Mouse (Mus musculus): Measurements from ENCODE around the gene March7.

Gene March7

GRCm38 (mm10) chr2:60209703-60210651, at the start of gene March7, which contains the start of gene Baz2b:
Gene March7 (plus strand): TSS chr2:60209887.
Gene Baz2b (minus strand): TSS chr2:60209839.
- DNase-seq: peak; percentile 93

DNA sequence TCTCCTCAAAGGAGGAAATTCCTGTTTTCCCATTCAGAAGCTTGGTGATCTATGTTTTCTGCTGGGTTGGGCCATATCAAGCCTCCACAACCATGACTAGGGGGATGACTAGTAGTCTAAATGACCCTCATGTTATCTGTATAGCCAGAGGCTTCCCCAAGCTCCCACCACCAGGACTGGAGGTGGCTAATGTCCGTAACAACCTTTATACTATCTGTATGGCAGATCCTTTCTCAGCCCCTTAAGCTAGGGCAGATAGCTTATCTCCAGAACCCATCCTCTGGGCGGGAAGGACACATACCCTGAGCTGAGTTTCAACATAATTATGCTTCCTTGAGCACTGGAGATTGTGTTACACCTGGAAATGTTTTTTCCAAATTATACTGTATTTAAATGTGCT, 45.9 kb upstream of the March7 start:
- peak; percentile 61 for DNase-seq

GRCm38 (mm10) chr2:60165679-60166078, 44.0 kb upstream of the March7 start:
- DNase-seq: no peak

DNA sequence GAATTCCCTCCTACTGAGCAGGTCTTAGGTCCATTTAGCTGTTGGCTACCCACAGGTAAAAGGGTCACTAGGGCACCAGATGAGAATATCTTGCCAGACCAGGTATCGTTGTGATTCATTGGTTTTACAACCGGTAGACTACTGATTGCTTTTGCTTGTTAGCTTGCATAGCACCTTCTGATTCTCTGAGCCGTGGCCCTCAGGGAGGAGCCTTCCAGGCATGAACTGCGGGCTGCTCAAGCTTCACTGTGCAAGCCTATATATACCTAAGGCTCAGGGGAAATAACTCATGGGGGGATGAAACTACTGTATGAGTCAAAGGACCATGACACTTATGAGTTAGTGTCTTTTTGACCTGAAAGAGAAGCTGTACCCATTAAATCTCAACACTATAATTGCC, 42.8 kb upstream of the March7 start:
- no peak for DNase-seq

DNA sequence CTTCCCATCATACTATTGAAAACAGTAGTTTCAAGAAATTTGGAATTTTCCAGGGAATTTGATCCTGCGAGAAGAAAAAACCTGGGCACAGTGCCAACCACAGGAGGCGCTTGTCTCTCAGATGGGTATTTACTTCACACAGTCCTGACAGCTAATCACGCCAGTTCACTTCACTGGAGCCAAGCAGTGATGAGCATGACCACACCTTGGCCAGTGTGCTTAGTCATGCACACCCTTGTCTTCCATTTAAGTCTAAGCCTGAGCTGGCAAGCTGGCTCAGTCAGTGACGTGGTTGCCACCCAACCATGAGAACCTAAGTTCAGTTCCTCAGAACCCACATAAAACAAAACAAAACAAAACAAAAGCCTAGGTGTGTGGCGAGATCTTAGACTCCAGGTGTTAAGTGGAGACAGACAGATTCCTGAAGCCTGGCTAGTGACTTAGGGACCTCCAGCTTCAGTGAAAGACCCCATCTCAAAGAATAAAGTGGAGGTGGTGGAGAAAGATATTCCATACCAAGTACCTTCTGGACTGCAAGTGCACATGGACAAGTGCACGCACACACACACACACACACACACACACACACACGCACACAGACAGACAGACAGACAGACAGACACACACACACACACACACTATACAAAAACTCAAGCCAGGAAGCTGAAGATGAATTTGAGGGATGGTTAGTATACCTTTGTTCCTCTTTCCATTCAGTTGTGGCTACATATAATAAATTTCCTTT, 37.7 kb upstream of the March7 start:
- DNase-seq: peak; percentile 7

DNA sequence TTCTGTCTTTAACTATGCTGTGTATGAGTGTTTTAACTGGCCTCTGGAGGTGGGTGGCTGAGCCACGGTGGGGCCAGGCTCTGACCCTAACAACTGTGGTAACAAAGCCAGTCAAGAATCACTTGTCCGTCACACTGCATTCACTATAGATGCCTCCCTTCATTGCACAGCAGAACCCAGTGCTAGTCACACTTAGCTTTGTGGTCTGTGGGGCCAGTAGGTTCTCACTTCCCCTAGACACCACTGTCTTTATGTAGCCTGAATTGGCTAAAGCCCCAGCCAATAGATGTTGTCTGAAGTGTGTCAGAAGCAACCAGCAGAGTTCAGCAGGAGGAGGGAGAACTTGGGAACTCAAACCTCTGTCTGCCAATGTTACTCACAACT, 37.2 kb upstream of the March7 start:
- DNase-seq: no peak

DNA sequence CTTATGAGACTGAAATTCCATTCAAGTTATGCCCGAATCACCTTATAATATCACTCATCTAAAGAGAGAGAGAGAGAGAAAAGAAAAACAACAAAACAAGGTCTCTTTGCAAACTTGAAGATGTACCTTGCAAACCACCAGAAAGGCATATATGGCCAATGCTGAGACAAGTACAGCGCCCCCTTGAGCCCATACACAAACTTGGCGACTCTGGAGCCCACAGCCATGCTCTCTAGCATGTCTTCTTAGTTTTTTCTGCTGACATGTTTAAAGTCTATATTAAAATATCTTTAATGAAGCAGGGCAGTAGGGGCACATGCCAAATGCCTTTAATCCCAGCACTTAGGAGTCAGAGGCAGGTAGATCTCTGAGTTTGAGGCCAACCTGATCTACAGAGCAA, 36.5 kb upstream of the March7 start:
- peak; percentile 26 for DNase-seq

DNA sequence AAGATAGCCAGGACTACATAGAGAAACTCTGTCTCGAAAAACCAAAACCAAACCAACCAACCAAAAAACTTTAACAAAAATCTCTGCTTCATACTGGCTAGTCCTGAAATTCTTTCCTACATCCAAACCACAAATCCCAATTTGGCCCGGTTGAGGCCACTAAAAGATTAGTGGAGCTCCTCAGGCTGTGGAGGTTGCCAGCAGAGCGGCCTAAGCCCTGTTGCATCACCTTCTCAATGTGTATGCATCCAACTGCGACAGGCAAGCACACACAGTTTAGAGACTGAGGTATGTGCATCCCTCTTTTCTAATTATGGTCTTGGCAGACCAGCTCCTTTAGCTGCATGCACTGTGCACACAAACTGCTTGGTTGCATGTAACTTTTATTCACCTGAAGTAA, 36.1 kb upstream of the March7 start:
- no peak for DNase-seq

DNA sequence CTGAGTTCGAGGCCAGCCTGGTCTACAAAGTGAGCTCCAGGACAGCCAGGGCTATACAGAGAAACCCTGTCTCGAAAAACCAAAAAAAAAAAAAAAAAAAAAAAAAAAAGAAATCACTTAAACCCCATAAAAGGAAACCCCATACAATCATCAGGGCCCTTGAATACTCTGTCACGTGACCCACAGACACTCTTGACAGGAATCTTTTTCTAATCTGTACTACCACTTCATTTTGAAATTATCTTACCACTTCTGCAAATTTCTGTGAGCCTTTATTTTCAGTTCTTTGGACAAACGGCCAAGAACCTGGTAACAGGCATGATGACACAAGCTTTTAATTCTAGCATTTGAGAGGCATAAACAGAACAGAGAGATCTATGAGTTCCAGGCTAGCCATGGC, 34.6 kb upstream of the March7 start:
- no peak for DNase-seq

DNA sequence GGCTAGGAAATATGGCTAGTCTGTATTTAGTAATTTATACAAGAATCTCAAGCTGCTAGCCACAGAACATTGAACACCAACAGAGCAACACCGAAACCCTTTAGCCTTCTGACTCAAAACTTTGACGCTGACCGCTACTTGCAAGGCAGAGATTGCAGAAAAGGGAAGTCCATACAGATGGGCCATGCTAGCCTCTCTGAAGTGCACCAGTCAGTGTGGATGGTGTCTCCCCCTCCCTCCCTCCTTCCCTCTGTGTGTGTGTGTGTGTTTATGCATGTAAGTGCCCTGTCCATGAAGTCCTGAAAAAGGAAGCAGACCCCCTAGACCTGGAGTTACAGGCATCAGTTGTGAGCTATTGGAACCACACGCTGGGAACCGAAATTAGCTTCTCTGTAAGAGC, 33.6 kb upstream of the March7 start:
- no peak for DNase-seq

DNA sequence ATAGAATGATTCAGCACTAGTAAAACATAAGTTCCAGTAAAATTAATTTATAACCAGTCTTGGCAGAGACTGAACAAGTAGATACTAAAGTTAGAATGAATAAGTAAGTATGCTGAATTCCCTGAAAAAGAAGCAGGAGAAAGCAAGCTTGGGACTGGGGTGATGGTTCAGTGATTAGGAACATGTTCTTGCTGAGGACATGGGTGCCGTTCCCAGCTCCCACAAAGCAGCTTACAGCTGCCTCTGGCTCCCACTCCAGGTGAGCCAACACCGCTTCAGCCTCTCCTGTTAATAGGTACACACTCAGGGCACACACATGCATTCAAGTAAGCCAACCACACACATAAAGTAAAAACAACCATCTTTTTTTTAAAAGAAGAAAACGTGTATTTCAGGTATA, 32.2 kb upstream of the March7 start:
- DNase-seq: no peak

DNA sequence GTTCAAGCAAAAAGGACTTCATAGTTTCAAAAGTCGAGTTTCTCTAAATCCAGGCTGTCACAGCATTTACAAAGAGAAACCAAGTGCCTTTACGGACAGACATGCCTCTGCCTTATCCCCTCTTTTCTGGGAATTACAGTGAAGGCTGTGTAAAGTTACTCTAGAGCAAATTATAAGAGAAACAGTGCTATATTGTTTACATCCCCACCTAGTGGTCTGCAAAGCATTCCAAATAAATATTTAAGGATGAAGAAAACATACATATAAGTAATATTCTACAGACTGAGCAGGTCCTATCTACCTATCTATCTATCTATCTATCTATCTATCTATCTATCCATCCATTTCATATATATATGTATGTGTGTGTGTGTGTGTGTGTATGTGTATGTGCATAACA, 28.0 kb upstream of the March7 start:
- no peak for DNase-seq

DNA sequence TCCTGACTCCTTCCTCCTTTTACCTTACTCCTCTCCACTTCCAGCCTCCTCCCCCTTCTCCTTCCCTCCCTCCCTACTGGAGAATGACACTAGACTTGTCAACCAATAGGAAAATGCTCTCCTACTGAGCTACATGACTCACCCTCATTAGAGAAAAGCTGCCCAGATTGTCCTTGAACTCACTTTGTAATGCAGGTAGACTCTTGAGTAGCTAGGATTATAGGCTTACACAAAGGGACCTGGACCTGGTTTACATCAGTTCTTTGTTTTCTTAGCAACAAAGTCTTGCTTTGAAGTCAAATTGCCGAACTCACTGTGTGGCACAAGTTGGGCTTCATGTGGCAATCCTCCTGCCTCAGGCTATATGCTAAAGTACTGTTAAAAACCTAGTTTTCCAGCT, 12.8 kb upstream of the March7 start:
- DNase-seq: no peak

GRCm38 (mm10) chr2:60200051-60200562, 9.6 kb upstream of the March7 start:
- no peak for DNase-seq

DNA sequence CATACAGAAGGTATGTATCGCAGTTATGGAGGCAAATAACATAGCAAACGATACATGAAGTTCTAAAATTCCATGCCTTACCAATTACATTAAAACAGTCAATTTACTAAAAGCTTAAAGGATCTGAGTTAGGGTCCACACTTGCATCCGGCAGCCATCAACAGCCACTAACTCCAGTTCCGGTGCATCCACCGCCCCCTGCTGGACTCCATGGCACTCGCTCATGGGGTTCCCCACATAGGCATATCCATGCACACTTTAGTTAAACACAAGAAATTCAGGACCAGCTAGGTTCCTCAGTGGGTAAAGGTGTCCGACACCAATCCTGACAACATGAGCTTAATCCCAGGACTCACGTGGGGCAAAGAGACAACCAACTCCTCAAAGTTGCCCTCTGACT, 9.0 kb upstream of the March7 start:
- DNase-seq: peak; percentile 71

GRCm38 (mm10) chr2:60202900-60203530, 6.7 kb upstream of the March7 start:
- no peak for DNase-seq

- no peak for DNase-seq
These were observed 6.0 kb upstream of the March7 start for GRCm38 (mm10) chr2:60203733-60204132.

DNA sequence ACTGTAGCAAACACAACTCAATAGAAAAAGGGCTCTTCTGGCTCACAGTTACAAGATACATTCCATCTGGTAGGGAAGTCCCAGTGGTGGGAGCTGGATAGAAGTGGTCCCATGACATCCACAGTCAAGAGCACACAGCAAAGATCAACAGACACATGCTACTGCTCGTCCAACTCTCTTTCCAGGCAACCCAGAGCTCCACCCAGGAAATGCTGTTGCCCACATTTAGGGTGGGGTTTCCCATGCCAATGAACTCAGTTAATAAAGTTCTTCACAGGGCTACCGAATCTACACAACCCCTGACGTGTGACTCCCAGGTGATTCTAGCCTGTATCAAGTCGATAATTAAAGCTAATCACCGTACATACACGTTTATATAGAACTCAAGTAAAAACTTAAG, 5.5 kb upstream of the March7 start:
- DNase-seq: peak; percentile 21

GRCm38 (mm10) chr2:60205795-60206194, 3.9 kb upstream of the March7 start:
- DNase-seq: no peak

GRCm38 (mm10) chr2:60209122-60209611, 520 bp upstream of the March7 start:
- peak; percentile 76 for DNase-seq

DNA sequence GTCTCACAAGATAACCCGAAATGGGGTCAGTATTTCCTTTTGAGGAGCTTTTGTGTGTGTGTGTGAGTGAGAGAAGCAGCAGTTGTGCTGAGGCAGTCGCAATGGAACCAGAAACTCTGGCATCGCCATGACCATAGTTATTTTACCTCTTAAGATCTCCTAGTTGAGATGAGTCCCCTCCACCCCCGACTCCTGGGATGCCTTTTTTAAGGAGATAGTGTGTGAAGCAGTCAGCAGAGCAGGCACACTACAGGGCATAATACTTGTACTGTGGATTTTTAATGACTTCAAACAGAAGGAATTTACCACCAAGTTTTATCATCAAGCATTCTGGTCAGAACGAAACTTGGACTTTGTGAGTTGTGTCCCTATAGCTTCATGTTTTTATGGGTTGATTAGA, 1.1 kb downstream of the March7 start:
- no peak for DNase-seq

- no peak for DNase-seq
These were observed 2.8 kb downstream of the March7 start for GRCm38 (mm10) chr2:60212488-60212887.

DNA sequence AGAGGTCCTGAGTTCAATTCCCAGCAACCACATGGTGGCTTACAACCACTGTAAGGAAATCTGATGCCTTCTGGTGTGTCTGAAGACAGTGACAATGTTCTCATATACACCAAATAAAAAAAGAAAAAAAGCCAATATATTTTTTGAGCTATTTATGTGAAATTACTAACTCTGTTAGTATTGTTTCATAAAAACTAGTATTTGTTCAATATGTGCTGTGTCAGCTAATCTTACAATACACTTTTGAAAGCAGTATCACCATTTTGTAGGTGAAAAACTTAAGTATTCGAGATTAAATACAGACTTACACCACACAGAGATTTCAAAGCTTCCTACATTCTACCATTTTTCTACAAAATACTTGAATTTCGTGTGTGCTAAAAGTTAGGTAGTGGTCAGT, 5.0 kb downstream of the March7 start:
- no peak for DNase-seq

Data from liver (tissue).